ENCODE assay signal across 8 mouse cellular contexts in genomic region chr7:99482637-99483036, GRCm38 (mm10). TPM values are rescaled to one million over a fixed set of nuclear protein-coding genes. Genes with fewer than 3 reads are reported as not detected.
DNase-seq lines count a peak whose midpoint lies in the region; ATAC-seq and TF ChIP-seq lines count a peak whose summit lies in the region.

No protein-coding gene starts in this region.

- no peaks in the 10 kb centered on the region for H3K27me3 ChIP-seq in spleen, adult 2 months (ENCODE audit: control insufficient read depth, insufficient read depth, low read length)
- peaks cover 11% of the 10 kb centered on the region for H3K27me3 ChIP-seq in forebrain, embryonic 10.5 days (ENCODE audit: poor library complexity, severe bottlenecking)
- H3K27me3 ChIP-seq in limb, embryonic 15.5 days = peaks cover 13% of the 10 kb centered on the region; the same call in 1 of the 2 replicates
- H3K27me3 ChIP-seq in stomach, embryonic 15.5 days (replicated peaks) = no peaks in the 10 kb centered on the region

- no peak for TF ChIP-seq POLR2A in spleen, adult 2 months (IDR thresholded peaks at IDR 0.05; ENCODE audit: low read depth, low read length)

- peak overlapping the region; percentile 69 for H3K4me2 ChIP-seq in limb, embryonic 15.5 days
- H3K4me2 ChIP-seq in stomach, embryonic 15.5 days = peak overlapping the region; percentile 80

- TF ChIP-seq CTCF in spleen, adult 2 months (IDR thresholded peaks at IDR 0.05; ENCODE audit: extremely low read depth, insufficient read depth, insufficient read length, insufficient replicate concordance) = no peak

- WGBS in spleen, adult 2 months = under 1% methylated on average over 6 of the region's 6 CpGs
- WGBS in forebrain, embryonic 10.5 days = 8% methylated on average over 6 of the region's 6 CpGs
- WGBS in limb, embryonic 15.5 days = 1% methylated on average over 6 of the region's 6 CpGs
- 1% methylated on average over 6 of the region's 6 CpGs for WGBS in stomach, embryonic 15.5 days

- H3K27ac ChIP-seq in spleen, adult 2 months (ENCODE audit: insufficient read depth, low read length) = peak overlapping the region; percentile 72; the same call in 1 of the 2 replicates
- peak overlapping the region; percentile 98 for H3K27ac ChIP-seq in forebrain, embryonic 10.5 days
- H3K27ac ChIP-seq in limb, embryonic 15.5 days = peak overlapping the region; percentile 86
- peak overlapping the region; percentile 78; the same call in 1 of the 2 replicates for H3K27ac ChIP-seq in stomach, embryonic 15.5 days

- no peaks in the 10 kb centered on the region; the same call in 1 of the 2 replicates for H3K4me1 ChIP-seq in spleen, adult 2 months (ENCODE audit: control insufficient read depth, insufficient read depth, insufficient read length)
- H3K4me1 ChIP-seq in forebrain, embryonic 10.5 days = peaks cover 45% of the 10 kb centered on the region
- H3K4me1 ChIP-seq in limb, embryonic 15.5 days = peaks cover 35% of the 10 kb centered on the region
- peaks cover 24% of the 10 kb centered on the region for H3K4me1 ChIP-seq in stomach, embryonic 15.5 days

- no peak for ATAC-seq in limb, embryonic 15.5 days (ENCODE audit: insufficient number of reproducible peaks, low FRiP score, low TSS enrichment, low read depth)
- ATAC-seq in stomach, embryonic 15.5 days (ENCODE audit: insufficient read depth, low FRiP score, low read depth) = no peak

- DNase-seq in spleen, adult 2 months (ENCODE audit: low read depth in 1 of 2, low spot score in 2 of 2) = no peak
- no peak for DNase-seq in spleen, postnatal 14 days (ENCODE audit: low spot score in 2 of 2)
- DNase-seq in forebrain, embryonic 10.5 days (ENCODE audit: extremely low spot score, low spot score) = no peak
- DNase-seq in ovary, adult 18-20 months (ENCODE audit: low spot score) = no peak
- no peak for DNase-seq in B cell, adult 2 months
- DNase-seq in urinary bladder, postnatal 4 days (ENCODE audit: low spot score in 2 of 2) = no peak

- peak overlapping the region; percentile 78 for H3K9ac ChIP-seq in limb, embryonic 15.5 days
- peak overlapping the region; percentile 80 for H3K9ac ChIP-seq in stomach, embryonic 15.5 days

- H3K9me3 ChIP-seq in forebrain, embryonic 10.5 days = no peaks in the 10 kb centered on the region
- H3K9me3 ChIP-seq in limb, embryonic 15.5 days = no peaks in the 10 kb centered on the region
- H3K9me3 ChIP-seq in stomach, embryonic 15.5 days = no peaks in the 10 kb centered on the region

- peaks cover 32% of the 10 kb centered on the region for H3K36me3 ChIP-seq in spleen, adult 2 months (ENCODE audit: control insufficient read depth, insufficient read depth, low read length)
- peaks cover 51% of the 10 kb centered on the region for H3K36me3 ChIP-seq in forebrain, embryonic 10.5 days (replicated peaks)
- H3K36me3 ChIP-seq in limb, embryonic 15.5 days = peaks cover 47% of the 10 kb centered on the region
- peaks cover 42% of the 10 kb centered on the region for H3K36me3 ChIP-seq in stomach, embryonic 15.5 days

- peak overlapping the region; percentile 71 for H3K4me3 ChIP-seq in spleen, adult 2 months (ENCODE audit: extremely low read depth, insufficient read depth, insufficient read length)
- H3K4me3 ChIP-seq in forebrain, embryonic 10.5 days = peak overlapping the region; percentile 94
- H3K4me3 ChIP-seq in limb, embryonic 15.5 days = peak overlapping the region; percentile 78
- H3K4me3 ChIP-seq in stomach, embryonic 15.5 days (replicated peaks) = peak overlapping the region; percentile 81

RNA-seq across cellular contexts. Expression of gene Rps3, which starts 0.9 kb away (rescaled TPM):
- polyA plus RNA-seq in spleen, adult 2 months (2012; rRNA removed) = 324 and 363 TPM in 2 replicates
- polyA plus RNA-seq in forebrain, embryonic 10.5 days (2016; fragmentation: Nextera tagmentation; extraction: Ambion mirVana) = 762 and 795 TPM in 2 replicates
- polyA plus RNA-seq in limb, embryonic 15.5 days (2015; fragmentation: Nextera tagmentation; extraction: Ambion mirVana) = 658 and 763 TPM in 2 replicates
- polyA plus RNA-seq in stomach, embryonic 15.5 days (2015; fragmentation: Nextera tagmentation; extraction: Ambion mirVana) = 765 and 776 TPM in 2 replicates

RNA-seq across cellular contexts. Expression of gene Klhl35, which starts 16.8 kb away (rescaled TPM):
- 1.3 and 2.6 TPM in 2 replicates for polyA plus RNA-seq in spleen, adult 2 months (2012; rRNA removed)
- polyA plus RNA-seq in forebrain, embryonic 10.5 days (2016; fragmentation: Nextera tagmentation; extraction: Ambion mirVana) = 0.75 and 0.97 TPM in 2 replicates
- polyA plus RNA-seq in limb, embryonic 15.5 days (2015; fragmentation: Nextera tagmentation; extraction: Ambion mirVana) = 0.46 and 1.3 TPM in 2 replicates
- 0.58 and 0.78 TPM in 2 replicates for polyA plus RNA-seq in stomach, embryonic 15.5 days (2015; fragmentation: Nextera tagmentation; extraction: Ambion mirVana)

RNA-seq across cellular contexts. Expression of gene Arrb1, which starts 52.6 kb away (rescaled TPM):
- polyA plus RNA-seq in spleen, adult 2 months (2012; rRNA removed) = 64.6 and 66.0 TPM in 2 replicates
- polyA plus RNA-seq in forebrain, embryonic 10.5 days (2016; fragmentation: Nextera tagmentation; extraction: Ambion mirVana) = 9.3 and 11.9 TPM in 2 replicates
- polyA plus RNA-seq in limb, embryonic 15.5 days (2015; fragmentation: Nextera tagmentation; extraction: Ambion mirVana) = 5.8 and 7.4 TPM in 2 replicates
- 11.4 and 13.5 TPM in 2 replicates for polyA plus RNA-seq in stomach, embryonic 15.5 days (2015; fragmentation: Nextera tagmentation; extraction: Ambion mirVana)
